Mouse (Mus musculus) forebrain, embryonic 14.5 days (tissue): ENCODE results near the gene Aida. TPM values are rescaled to one million over a fixed set of nuclear protein-coding genes. Genes with fewer than 3 reads are reported as not detected.

Experiments used
- ATAC-seq: fragments of 200-750 bp; cut with Nextera tagmentation; 2 replicates; pipeline ENCODE4 v1.8.0; 2017; ENCODE audit warnings: mild to moderate bottlenecking, moderate library complexity
- DNase-seq: peaks from one replicate; pipeline ENCODE4 v3.0.0-alpha.2; 2015; ENCODE audit warnings: low spot score
- H3K27ac ChIP-seq: fragments of 300-500 bp; sonication (generic); 2 replicates; pipeline ENCODE4 v1.5.1; 2014; ENCODE audit warnings: low read depth, mild to moderate bottlenecking, control low read depth, low read length, moderate library complexity
- H3K27me3 ChIP-seq: fragments of 300-500 bp; sonication (generic); replicated peaks from 2 replicates; pipeline ENCODE4 v1.6.1; 2014; ENCODE audit warnings: low read length, control low read depth, mixed read lengths; ENCODE audit not compliant: control insufficient read depth, insufficient read depth
- H3K36me3 ChIP-seq: fragments of 300-500 bp; sonication (generic); 2 replicates; pipeline ENCODE4 v1.6.1; 2014; ENCODE audit warnings: low read length, control low read depth; ENCODE audit not compliant: control insufficient read depth, insufficient read depth
- H3K4me1 ChIP-seq: fragments of 300-500 bp; sonication (generic); 2 replicates; pipeline ENCODE4 v1.6.1; 2014; ENCODE audit warnings: antibody characterized with exemption, low read length, control low read depth; ENCODE audit not compliant: control insufficient read depth, insufficient read depth
- H3K4me2 ChIP-seq: fragments of 300-500 bp; sonication (generic); 2 replicates; pipeline ENCODE4 v1.6.1; 2014; ENCODE audit warnings: mild to moderate bottlenecking, control low read depth, low read length
- H3K4me3 ChIP-seq: fragments of 300-500 bp; sonication (generic); 2 replicates; pipeline ENCODE4 v1.5.1; 2014; ENCODE audit warnings: low read depth, low read length, control low read depth
- H3K9ac ChIP-seq: fragments of 300-500 bp; sonication (generic); 2 replicates; pipeline ENCODE4 v1.6.1; 2014; ENCODE audit warnings: mild to moderate bottlenecking, low read length, control low read depth, moderate library complexity
- H3K9me3 ChIP-seq: fragments of 300-500 bp; sonication (generic); replicated peaks from 2 replicates; pipeline ENCODE4 v1.6.1; 2016; ENCODE audit warnings: low read length, control low read depth, mixed read lengths; ENCODE audit not compliant: control insufficient read depth
- WGBS: fragments of 180-500 bp; shearing (Covaris S2); extraction: QIAGEN DNeasy Blood & Tissue Kit; methylation state at CpG from one replicate; pipeline ENCODE4 v1.1.7; 2014; 5-methylcytosine and 5-hydroxymethylcytosine counted together
- polyA plus RNA-seq: library from polyadenylated mRNA; unstranded; fragments of >200 nt; fragmentation: Nextera tagmentation; extraction: Ambion mirVana; gene quantifications from 2 replicates; pipeline ENCODE4 v1.2.1, GENCODE M21; 2014

Aida gene
- polyA plus RNA-seq, 1 experiment from 2014 or later: 40.0 TPM

DNA sequence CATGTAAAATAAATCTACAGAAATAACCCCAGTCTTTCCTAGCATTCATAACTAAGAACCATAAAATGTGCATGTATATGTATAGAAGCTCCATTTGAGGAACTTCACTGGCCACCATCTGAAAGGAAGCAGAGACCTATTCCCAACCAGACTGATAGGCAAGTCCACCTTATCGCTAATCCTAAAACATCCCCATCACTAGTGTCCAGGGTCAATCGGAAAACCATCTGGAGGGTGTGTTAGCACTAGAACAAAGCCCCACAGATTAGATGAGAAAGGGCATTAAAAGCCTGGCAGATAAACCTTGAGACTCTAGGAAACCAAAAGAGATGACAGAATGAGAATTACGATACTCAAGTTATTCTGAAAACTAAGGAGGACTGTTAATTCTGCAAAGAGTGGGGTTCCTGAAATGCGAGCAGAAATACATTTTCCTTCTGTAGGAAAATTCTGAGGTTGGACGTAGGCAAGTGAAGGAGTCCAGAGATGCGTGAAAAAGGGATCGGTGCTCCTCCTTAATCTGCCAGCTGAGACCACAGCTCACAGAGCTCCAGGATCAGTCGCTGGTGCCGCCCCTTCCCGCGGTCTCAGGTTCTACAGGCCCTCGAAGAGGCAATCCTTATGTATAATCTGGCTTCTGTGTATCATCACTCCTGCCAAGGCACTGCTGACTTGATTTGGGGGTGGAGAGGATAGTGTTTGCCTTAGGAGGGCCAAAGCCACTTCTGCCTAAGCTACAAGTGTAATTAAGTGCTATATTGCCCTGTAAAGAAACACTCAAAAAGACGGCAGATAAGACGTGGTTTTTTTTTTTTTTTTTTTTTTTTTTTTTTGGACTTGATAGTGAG lies 66.6 kb downstream of the Aida start:
- Histone ChIP-seq H3K9me3 (no peaks in the 10 kb centered on the region), H3K9ac (no peak overlapping the region), H3K4me3 (no peak overlapping the region), H3K27me3 (no peaks in the 10 kb centered on the region), H3K4me2 (no peak overlapping the region), H3K36me3 (peaks cover 64% of the 10 kb centered on the region), H3K4me1 (no peaks in the 10 kb centered on the region; the same call in 1 of the 2 replicates), H3K27ac (no peak overlapping the region)
- DNase-seq (no peak), ATAC-seq (no peak)
- WGBS: 89% methylated on average over 14 of the region's 14 CpGs

DNA sequence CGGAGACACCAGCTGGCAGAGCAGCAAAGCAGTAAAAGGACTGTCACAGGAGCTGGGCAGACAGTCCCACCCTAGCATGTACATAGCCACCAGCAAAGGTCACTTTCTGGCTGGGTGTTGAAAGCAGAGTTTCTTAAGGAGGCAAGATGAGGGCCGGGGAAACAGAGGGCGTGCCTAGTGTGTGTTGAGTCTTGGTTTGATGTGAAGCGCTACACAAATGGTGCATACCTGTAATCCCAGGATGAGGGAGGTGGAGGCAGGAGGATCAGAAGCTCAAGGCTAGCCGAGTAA lies 67.1 kb downstream of the Aida start:
- H3K4me1 ChIP-seq: peaks cover 5% of the 10 kb centered on the region; the same call in 1 of the 2 replicates
- peaks cover 59% of the 10 kb centered on the region for H3K36me3 ChIP-seq
- H3K27ac ChIP-seq: no peak overlapping the region
- DNase-seq (no peak), ATAC-seq (no peak)
- no peak overlapping the region for H3K9ac ChIP-seq
- no peak overlapping the region for H3K4me3 ChIP-seq
- 97% methylated on average over 5 of the region's 5 CpGs for WGBS
- no peaks in the 10 kb centered on the region for H3K9me3 ChIP-seq
- H3K27me3 ChIP-seq: no peaks in the 10 kb centered on the region
- H3K4me2 ChIP-seq: no peak overlapping the region

DNA sequence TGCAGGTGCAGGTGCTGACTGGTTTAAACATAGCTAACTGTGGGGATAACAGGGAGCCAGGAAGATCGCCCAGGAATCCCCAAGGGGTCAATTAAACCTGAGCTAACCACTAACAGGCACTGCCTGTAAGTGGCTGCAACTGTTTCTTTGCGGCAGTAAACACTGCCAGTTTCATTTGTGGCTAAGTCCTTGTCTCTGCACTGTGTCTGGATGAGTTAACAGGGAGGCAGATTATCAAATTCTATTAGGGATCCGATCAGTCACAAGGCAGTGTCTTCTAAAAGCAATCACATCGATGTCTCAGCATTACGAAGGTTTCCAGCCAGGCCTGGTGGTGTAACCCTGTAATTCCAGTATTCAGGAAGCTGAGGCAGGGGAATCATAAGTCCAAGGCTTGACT lies 70.0 kb downstream of the Aida start:
- Histone ChIP-seq H3K9ac (no peak overlapping the region), H3K36me3 (peaks cover 33% of the 10 kb centered on the region), H3K9me3 (no peaks in the 10 kb centered on the region), H3K27ac (no peak overlapping the region), H3K4me2 (no peak overlapping the region), H3K4me3 (no peak overlapping the region), H3K4me1 (peaks cover 6% of the 10 kb centered on the region; the same call in 1 of the 2 replicates), H3K27me3 (no peaks in the 10 kb centered on the region)
- DNase-seq: no peak
- no peak for ATAC-seq
- 85% methylated on average over 5 of the region's 5 CpGs for WGBS

DNA sequence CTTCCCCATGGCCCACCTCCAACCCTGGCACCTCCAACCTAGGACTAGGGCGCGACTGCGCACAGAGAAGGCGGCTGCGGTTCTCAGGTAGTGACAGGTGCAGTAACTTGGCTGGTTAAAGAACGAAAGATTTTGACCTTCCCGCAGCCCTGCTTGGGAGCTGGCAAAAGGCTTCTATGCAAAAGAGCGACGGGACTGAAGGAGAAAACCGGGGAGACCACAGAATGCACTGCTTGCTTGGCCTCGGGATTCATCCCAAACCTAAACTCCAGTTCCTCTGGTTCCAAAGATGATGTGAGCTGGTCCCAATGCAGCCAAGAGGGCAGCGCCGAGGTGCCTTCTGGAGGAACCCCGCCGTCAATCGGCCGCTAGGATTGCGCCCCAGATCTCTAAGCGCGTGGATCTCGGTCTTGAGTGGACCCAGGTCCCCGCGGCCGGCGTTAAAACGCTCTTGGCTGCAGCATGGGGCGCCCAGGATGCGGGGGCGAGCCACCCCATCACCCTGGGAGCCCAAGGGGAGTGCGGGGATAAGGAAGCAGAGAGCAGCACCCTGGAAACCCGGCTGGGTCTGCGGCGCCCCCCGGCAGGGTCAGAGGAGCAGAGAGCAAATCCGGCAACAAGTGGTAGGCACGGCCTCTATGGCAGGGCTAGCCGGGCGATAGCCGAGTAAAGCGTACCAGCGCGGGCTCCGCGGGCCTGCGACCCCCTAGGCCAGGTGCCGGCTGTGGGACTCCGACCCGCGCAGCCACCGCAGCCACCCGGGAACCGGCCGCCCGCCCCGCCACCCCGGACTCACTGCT lies 72.4 kb downstream of the Aida start:
- Histone ChIP-seq H3K9ac (peak overlapping the region; percentile 89), H3K9me3 (no peaks in the 10 kb centered on the region), H3K4me2 (peak overlapping the region; percentile 96), H3K4me3 (peak overlapping the region; percentile 82), H3K36me3 (peaks cover 20% of the 10 kb centered on the region), H3K27ac (peak overlapping the region; percentile 52), H3K27me3 (no peaks in the 10 kb centered on the region), H3K4me1 (peaks cover 6% of the 10 kb centered on the region; the same call in 1 of the 2 replicates)
- WGBS: under 1% methylated on average over 55 of the region's 56 CpGs
- DNase-seq: peak; percentile 19
- peak; percentile 75 for ATAC-seq

DNA sequence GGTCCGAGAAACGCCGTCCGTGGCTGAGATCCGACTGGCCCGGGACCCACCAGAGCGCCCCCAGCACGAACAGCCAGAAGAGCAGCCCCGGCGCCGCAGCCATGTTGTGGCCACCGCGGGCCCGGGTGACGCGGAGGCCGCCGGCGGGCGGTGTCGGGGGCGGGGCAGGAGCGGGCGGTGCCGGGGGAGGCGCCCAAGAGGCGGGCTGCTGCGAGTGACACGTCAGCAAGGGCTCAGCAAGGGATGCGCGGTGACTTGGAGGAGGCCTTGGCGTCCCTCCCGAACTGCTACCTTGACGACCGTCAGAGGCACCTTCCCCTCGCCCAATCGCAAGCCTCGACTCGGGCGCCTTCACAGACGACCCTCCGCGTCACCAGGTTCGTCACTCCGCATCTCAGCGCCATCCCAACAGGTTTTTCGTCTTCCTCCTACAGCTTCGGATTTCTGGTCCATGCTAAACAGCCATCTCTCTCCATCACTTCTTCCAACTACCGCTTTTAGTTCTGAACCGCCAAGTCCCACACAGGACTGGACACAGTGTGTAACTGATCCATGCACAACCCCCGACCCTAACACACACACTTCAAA lies 73.1 kb downstream of the Aida start, which contains the start of gene Mia3:
Gene Mia3, minus strand, starts transcription at position 127 of the 588 bp plus-strand sequence.
- no peaks in the 10 kb centered on the region for H3K9me3 ChIP-seq
- WGBS: 1% methylated on average over 47 of the region's 51 CpGs
- peak; percentile 98 for ATAC-seq

DNA sequence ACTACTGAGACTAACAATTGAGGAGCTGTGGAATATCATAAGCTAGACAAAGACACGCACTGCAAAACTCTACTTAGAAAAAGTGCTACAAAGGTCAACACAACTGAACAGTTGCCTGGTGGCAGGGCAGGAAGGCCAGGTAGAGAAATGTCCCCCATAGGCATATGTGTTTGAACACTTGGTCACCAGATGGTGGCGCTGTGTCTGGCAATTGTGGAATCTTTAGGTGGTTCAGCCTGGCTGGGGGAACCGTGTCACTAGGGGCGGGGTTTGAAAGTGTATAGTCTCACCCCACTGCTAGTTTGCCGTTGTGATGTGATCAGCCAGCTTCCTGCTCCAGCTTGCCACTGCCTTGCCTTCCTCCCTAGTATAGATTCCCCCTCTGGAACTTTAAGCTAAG lies 78.3 kb downstream of the Aida start:
- Histone ChIP-seq H3K9me3 (no peaks in the 10 kb centered on the region; the same call in 1 of the 2 replicates), H3K4me1 (no peaks in the 10 kb centered on the region), H3K27me3 (no peaks in the 10 kb centered on the region), H3K27ac (no peak overlapping the region), H3K9ac (no peak overlapping the region), H3K4me2 (no peak overlapping the region), H3K4me3 (no peak overlapping the region), H3K36me3 (no peaks in the 10 kb centered on the region)
- WGBS: 78% methylated on average over 5 of the region's 5 CpGs
- DNase-seq (no peak), ATAC-seq (no peak)

More for the DNA sequence above, 73.1 kb downstream of the Aida start, which contains the start of gene Mia3:
- peaks cover 6% of the 10 kb centered on the region; the same call in 1 of the 2 replicates for H3K4me1 ChIP-seq
- H3K27me3 ChIP-seq: no peaks in the 10 kb centered on the region
- peak; percentile 98 for DNase-seq
- H3K36me3 ChIP-seq: peaks cover 13% of the 10 kb centered on the region
- peak within 1 kb of the TSS; percentile 82 for H3K4me3 ChIP-seq
- H3K4me2 ChIP-seq: peak within 1 kb of the TSS; percentile 96
- H3K27ac ChIP-seq: peak within 1 kb of the TSS; percentile 52
- peak within 1 kb of the TSS; percentile 89 for H3K9ac ChIP-seq

Other genes with a start within 250 kb of the Aida start
- 4.4 and 5.5 TPM in 2 replicates for gene Disp1, start 75.1 kb upstream of the Aida start, polyA plus RNA-seq
- gene Brox, start 679 bp downstream of the Aida start, polyA plus RNA-seq: 109 and 126 TPM in 2 replicates
- 62.9 and 89.3 TPM in 2 replicates for gene Mia3, start 73.0 kb downstream of the Aida start, polyA plus RNA-seq
- gene Taf1a, start 92.4 kb downstream of the Aida start, polyA plus RNA-seq: 12.5 and 13.2 TPM in 2 replicates
- 0.09 TPM in 2 replicates for gene Hhipl2, start 121.6 kb downstream of the Aida start, polyA plus RNA-seq